Mouse (Mus musculus) T-helper 2 cell (primary cell): ENCODE data around the gene Mrpl46.

Source experiments
- in situ Hi-C: fragments of 300-600 bp; cut with MboI, MseI; formaldehyde crosslinking; loops from one replicate; pipeline ENCODE4 v1.15.1; 2025; ENCODE audit warnings: high pct_unique_total_duplicates

Mrpl46 gene

DNA sequence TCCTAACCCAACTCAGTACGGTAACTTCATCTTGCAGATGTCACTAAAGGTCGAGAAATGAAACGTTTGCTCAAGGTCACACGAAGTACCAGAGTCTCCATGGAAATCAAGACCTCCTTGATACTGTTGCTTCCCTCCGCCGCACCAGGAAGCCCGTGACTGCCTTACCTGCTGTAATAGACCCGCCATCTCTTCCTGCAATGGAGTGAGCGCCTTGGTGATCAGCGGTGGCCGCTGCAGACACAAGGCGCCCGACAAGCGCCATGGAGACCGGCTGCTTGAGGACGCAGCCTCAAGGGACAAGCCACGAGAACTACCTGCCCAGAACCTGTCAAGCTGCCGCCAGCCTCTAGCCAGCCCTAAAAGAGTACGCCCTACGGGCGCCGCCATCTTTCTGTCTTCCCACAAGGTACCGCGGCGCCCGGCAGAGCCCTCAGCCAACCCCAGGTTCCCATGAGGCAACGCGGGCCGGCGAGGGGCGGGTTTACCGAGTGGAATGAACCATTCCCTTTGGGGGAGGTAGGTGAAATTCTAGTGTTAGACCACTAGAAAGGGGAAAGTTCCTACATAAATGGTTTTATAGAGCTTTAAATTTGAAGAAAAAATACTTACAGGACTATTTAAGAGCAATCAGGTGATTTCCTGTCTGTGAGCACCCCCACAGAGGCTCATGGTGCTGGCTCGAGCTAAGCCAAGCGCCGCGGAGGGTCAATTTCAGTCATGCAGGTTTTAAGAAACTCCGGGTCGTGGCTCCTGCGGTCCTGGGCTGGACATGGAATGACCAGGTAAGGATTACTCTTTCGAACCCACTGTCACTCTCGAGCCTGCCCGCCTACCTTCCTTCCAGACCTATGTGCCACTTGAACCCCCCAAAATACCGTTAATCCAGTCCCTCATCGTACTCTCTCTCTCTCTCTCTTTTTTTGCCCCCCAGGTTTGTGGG, at the start of gene Mrpl46, which contains the start of gene Mrps11:
Gene Mrpl46 (minus strand): TSS at position 893 of the 943 bp plus-strand sequence.
Gene Mrps11 (plus strand): TSS at position 481 of the 943 bp plus-strand sequence.
- in situ Hi-C loops, result no loop called here

DNA sequence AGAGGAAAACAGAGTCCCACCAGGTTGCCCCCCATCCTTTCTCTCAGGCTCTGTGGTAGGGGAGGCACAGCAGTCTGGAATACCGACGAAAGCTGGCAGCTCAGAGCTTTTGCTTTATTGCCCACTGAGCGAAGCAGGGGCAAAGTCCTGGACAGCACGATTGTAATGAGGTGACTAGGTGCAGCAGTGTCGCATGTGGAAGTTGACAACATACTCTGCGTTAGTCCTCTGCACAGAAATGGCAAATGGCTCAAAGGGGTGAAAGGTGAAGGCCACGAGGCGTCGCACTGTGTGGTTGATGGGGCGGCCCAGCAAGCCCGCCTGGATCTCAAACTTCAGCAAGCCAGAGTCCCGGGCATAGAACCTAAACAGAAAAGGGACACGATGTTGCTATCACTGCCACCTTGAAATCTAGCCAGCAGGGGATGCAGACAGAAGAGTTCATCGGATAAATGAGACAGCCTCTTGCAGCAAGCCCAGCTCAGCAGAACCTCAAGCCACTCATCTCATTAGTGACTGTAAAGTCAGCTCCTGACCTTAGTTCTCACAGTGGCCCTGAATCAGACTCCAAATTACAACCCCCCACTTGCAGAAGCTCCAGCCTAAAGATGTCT, 44.5 kb upstream of the Mrpl46 start:
- in situ Hi-C loops, result no loop called here

DNA sequence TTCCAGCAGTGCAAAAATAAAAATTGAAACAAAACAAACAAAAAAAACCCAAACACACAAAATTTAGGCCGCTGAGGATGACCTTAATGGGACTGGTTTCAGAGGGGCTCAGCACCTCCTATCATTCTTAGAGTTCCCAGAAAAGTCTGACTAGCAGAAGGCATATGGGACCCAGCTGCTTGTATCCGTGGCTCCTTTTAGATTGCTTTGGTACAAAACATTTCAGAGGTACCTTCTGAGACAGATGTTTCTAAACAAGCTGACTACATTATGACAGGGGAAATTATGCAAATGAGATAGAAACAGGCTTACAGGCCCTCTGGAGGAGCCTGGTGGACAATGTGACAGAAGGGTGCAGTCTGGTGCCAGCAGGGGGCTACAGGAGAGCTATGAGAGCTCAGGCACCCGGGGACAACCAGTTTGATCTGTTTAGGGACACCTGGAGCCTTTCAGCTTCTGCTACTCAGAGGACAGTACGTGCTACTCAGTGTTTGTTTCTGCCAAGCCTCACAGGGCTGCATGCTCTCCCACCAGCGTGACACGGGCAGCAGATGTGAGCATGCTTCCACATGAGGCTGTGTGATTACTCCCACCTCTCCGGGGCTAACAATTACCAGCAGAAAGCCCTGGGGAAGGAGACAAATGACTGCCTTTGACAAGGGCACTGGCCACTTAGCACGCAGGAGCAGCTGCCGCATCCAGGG, 43.5 kb upstream of the Mrpl46 start:
- in situ Hi-C loops, result no loop called here

DNA sequence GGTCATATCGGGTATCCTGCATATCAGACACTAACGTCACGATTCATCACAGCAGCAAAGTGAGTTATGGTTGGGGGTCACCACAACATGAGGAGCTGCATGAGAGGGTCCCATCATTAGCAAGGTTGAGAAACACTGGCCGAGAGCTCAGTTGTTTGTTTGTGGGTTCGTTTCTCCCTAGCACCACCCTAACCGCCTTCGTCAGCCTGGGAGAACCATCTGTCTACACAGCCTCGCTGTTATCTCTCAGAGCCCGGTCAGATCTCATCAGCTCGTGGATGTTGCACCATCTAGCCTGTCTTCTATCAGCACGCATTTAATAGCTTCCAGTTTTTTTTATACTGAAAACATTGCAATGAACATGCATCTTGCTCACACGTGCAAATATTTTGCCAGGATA, 35.0 kb upstream of the Mrpl46 start:
- in situ Hi-C loops, result no loop called here

DNA sequence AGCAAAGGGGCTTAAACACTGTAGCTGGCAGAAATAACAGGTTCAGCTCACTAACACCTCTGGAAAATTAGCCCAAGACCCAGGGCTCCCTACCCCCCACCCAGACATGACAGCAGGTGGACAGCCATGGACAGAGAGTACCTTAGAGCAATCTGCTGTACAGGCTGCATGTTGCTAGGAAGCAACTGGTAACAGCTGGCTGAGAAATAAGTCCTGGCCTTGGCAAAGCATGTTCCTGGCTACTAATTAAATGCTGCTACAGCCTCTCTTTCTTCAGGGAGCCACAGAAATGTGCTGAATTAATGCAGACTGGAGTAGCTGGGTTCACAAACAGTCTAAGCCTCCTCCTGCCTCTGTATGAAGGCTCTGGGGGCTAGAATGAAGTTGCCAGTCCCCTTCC, 31.4 kb upstream of the Mrpl46 start:
- in situ Hi-C loops, result no loop called here

DNA sequence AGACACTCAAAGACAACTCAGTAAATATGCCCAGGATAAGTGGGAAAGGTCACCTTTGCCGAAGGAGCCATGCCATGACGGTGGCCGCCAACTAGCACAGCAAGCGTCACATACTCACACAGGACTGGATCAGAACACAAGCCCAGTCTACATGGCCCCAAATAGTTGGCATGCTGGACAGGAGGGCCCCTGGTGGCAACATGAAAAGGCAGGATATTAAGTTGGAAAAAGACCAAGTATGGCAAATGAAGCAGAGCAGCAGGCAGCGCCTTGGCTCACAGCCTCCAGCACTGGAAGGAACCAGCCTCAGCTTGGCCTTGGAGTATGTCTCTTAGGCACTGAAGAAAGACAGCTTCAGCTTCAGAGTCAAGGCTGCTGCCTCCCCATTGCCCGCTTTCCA, 30.5 kb upstream of the Mrpl46 start:
- in situ Hi-C loops, result no loop called here

DNA sequence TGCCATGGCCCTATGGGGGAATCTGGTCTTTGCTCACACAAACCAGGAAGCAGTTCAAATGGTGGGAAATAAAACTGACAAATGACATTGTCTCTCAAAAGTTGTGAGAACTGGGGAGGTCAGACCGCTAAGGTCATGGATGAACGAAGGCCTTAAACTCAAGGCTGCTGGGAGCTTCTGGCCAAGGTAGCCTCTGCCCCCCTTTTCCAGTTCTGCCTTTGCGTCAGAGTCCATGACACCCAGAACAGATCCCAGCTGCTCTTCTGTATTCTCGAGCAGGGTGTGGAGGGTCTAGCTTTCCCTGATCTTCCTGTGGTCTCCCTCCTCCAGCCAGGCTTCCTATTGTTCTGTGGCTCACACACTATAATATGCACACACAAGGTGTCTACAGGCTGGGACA, 23.9 kb upstream of the Mrpl46 start:
- in situ Hi-C loops, result no loop called here

DNA sequence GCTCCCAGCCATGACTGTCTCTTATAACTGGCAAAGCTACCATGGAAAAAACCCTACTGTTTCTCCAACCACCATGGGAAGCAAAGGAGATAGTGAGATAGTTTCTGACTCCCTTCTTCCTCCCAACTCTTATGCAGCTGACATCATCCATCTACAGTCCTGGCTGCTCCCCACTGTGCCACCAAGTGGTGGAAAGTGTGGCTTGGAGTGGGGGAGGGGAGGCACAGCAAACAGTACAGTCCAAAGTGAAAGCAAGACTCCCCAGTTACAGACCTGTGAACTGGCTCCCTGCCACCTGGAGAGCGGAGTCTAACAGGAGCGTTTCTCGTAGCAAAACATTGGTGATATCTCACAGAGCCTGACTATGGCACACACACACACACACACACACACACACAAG, 20.5 kb upstream of the Mrpl46 start:
- in situ Hi-C loops, result no loop called here

DNA sequence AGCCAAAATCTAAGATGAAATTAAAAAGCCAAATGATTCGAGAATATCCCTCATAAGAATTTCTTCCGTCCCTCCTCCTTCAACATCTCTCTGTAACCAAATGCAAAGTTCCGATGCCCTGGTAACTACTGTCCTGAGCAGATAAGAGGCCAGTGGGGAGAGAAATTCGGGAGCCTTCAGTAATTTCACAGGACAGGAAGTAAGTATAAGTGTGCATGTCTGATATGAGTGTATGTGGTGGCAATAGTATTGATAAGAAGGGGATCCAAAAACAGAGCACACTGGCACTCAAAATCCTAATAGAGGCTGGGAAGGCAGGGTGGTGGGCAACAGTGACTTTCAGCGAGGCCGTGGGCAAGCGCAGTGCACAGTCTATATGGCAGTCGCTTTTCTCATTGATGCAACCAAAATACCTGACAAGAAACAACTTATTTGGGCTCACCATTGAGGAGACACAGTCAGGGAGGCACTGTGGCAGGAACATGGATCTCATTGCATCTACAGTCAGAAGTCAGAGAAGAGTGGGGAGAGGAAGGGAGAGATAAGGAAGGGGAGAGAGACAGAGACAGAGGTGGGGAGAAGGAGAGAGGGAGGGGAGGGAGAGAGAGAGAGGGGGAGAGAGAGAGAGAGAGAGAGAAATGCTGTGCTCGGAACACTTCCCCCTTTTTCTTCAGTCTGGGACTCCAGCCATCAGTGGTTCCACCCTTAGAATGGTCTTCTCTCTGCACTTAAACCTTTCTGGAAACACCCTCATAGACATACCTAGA, 16.6 kb upstream of the Mrpl46 start:
- in situ Hi-C loops, result no loop called here

DNA sequence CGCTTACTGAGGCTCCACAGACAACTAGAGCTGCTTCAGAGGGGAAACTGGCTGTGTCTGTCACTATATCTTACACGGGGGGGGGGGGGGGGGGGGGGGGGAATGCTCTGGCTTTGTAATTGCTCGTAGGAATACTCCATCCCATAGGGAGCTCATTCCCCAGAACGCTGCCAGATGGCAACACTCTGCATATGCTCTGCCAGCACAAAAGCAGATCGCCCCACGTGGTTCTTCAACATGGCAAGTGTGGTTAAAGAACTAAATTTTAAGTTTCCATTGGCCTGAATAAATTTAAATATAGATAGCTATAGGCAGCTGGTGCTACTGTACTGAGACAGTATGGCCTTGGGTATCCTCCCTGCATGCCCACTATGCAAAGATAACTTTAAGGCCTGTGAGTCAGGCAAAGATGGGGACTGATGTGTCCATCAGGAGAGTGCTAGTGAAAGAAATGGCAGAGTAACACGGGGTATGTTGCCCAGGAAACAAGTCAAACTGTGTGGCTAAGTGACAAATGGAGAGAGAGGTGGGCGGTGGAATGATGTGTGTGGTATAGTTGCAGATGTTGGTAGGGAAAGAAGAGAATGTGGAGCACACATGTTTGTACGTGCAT, 14.6 kb upstream of the Mrpl46 start:
- in situ Hi-C loops, result no loop called here

DNA sequence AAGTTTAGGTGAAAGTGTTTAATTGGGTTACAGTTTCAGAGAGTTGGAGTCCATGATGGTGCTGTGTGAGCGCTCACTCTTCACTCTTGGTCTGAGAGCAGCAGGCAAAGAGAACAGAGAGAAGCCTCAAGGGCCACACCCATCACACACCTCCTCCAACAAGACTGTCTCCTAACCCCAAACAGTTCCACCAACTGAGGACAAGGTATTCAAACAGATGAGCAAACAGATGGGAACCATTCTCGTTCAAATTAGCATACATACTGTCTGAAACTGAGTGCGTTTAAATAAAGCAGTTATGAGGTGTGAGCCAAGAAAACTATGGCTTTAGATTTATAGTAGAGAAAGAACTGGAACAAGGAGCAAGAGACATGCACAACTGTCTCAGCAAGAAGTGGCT, 13.3 kb upstream of the Mrpl46 start:
- in situ Hi-C loops, result no loop called here

DNA sequence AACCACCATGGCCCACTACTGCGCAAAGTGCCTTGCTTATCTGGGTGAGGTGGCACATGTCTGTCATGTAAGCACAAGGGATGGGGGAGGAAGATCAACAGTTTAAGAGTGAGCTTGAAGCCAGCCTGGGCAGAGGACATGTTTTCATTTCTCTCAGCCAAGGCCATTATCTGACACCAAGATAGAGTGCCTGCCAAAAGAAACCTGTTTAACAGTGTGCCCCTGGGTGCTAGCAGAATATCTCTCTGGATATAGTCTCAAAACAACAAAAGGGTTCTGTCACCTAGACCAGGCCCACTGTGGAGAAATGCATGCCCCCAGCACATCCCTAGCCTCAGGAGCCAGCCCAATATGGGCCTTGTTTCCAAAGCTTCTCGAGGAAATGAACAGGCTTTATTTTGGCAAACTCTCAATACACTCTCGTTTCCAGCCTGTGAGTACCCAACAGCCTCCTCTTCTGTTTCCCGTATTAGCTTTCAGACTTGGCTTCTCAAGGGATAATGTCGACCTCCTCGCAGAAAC, 11.3 kb upstream of the Mrpl46 start:
- in situ Hi-C loops, result loop anchor here (5.0 kb wide), 1 partner anchor 98 kb away; no protein-coding TSS in a partner anchor

DNA sequence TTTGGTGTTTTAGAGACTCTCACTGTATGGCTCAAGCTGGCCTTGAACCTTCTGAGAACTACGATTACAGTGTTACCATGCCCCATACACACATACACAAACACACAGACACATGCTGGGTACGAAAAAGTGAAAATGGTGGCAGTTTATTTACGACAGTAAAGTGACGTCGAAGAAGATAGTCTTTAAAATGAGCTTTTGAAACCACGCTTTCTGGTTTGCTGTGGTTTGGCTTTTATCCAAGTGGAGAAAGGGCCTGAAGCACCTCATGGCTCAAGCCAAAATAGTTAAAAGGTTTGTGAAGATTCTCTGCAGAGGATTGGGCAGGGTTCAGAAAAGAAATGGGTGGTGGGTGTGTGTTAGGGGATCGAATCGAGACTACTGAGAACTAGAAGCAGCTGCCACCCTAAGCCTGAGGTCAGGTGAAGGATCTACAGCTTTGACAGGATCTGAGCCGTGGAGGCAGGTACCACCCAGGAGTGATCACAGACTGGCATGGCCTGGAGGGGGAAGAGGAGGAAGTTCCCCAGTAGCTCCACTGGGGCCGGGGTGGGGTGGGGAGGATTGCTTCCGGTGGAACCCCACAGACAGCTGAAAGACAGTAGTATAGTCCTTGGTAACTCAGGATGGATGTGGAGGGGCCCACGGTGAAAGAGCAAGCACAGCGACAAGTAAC, 10.7 kb upstream of the Mrpl46 start:
- in situ Hi-C loops, result loop anchor here (5.0 kb wide), 1 partner anchor 98 kb away; no protein-coding TSS in a partner anchor

DNA sequence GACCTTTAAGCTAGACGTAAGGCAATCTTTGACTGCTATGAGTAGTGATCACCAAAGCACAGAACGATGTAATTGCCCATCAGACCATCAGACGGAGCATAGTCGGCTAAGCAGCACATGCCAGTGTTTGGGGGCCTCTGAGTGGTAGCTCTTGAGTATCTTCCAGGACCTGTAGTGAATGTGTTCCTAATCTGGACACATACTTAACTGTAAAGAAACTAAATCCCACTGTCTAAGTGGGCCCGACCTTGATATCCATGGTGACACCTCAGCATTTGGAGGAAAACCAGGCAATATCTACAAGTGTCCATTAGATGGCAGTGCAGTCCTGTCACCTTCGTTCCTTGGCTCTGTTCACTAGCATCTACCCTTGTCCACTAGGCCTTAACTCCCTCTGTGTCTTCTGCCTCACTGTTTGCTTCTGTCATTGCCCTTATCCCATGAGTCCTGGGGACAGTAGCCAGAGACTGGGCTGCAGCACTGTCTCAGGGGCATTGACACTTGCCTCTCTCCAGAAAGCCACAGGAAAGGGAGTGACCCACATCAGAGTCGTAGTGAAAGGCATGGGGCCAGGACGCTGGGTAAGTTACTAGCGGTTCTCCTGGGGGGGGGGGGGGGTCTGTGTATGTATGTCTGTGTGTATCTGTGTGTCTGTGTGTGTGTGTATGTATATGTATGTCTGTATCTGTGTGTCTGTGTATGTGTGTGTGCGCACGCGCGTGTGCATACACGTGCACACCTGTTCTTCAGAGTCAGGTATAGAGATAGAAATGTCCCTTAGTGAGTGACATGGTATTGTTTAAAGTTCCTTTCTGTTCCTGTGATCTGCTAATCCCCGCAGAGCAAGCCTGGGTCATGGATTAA, 8.3 kb upstream of the Mrpl46 start:
- in situ Hi-C loops, result loop anchor here (5.0 kb wide), 1 partner anchor 101 kb away; no protein-coding TSS in a partner anchor

DNA sequence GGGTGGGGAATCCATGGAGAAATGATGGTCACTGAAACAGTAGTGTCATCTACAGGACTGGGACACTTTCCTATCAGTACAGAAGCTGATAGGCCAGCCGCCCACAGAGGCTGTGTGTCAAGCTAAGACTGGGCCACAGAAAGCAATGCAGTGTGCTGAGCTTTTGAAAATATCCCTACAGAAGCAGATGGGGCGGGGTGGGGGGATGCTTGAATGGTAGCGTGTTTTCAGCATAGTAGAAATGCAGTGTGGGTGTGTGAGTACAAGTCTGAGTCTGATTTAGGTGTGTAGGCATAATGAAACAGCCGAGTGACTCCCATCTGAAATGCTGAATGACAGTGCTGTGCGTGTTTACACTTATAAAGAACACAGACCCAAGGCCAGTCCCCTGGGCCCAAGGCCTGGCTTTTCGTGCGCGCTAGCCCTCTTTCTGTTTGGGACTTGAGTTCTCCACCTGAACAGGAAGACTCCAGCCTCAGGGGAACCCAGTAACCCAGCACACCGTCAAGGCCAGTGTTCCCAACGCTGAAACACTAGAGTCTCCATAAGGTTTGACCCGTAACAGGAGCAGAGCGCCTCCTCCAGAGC, 4.6 kb upstream of the Mrpl46 start:
- in situ Hi-C loops, result loop anchor here (5.0 kb wide), 1 partner anchor 59 kb away; the partner anchor contains the start of gene Det1

DNA sequence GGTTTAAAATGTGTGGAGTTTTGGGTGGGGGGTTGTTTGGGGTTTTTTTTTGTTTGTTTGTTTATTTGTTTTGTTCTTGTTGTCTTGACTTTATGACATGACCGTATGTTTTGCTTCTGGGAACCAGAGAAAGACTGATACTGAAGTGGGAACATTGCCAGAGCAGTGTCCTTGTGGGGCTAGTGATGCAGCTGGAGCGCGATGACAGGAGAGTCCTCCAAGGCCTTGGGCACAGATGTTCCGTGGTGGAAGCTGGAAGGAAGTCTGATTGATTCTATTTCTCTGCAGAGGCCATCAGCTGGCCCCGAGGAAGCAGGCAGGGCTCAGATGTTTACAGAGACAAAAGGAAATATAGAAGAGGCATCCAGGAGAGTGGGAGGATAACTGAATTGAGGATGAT, 2.6 kb upstream of the Mrpl46 start:
- in situ Hi-C loops, result loop anchor here (5.0 kb wide), 1 partner anchor 61 kb away; the partner anchor contains the start of gene Det1

DNA sequence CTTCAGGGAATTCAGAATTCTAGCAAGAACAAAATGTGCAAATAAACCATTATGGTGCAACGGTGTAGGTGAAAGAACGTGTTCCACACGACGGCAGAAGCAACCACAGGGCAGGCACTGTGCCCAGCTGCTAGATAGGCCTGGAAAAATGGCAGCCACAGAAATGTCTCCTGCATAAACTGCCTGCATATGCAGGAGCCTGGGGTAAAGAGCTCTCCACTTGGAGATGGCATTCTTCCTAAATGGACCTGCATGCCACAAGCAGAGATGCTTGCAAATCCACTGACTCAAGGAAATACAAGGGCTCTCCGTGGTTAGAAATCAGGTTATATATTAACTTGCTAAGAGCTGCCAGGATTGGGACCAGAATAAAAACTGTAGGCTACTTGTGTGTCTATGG, 4.6 kb downstream of the Mrpl46 start:
- in situ Hi-C loops, result no loop called here

DNA sequence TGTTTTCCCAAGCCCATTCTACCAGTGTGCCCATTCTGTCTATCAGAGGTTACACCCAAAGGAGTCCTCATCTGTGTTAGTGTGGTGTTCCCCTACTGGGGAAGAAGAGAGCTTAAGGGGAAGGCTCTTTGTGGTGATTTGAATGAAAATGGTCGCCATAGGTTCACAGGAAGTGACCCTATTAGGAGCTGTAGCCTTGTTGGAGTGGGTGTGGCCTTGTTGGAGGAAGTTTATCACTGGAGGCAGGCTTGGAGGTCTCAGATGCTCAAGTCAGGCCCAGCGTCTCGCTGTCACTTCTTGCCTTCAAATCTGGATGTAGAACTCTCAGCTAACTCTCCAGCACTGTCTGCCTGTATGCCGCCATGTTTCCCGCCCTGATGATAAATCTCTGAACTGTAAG, 12.4 kb downstream of the Mrpl46 start:
- in situ Hi-C loops, result loop anchor here (25.0 kb wide), 2 partner anchors 334 to 1634 kb away; no protein-coding TSS in a partner anchor
